Mouse (Mus musculus) megakaryocyte-erythroid progenitor cell, adult 5-6 weeks (primary cell): ENCODE measurements at regions not wholly inside any gene's neighbourhood (a gene's known extent, or its start where the extent isn't known, plus 50 kb on each side); places are given as distances from the start of the nearest gene placed in this dataset.

Experiments
- ATAC-seq: replicated peaks from 2 replicates; pipeline ENCODE4 v1.8.0; 2016; ENCODE audit warnings: mild to moderate bottlenecking, inconsistent platforms; ENCODE audit not compliant: severe bottlenecking, poor library complexity, low FRiP score, low TSS enrichment

DNA sequence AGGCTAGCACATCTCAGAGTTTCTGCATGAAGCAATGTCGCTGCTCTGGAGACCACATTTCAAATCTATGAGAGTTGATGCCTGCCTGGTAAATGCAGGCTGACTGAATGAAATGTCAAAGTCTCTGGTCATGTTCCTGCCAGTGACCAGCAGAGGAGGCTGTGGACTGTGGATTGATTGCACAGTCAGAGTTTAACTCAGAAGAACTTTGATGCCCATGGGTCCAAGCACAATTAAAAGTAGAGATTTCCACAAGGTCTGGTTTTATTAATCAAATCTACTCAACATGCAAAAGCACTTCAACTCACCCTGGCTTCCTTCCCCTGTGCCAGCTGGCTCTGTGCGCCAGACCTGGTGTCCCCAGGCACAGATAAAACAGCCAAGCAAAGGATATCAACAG is 81.3 kb downstream of the Hsd17b3 start:
- no peak for ATAC-seq

DNA sequence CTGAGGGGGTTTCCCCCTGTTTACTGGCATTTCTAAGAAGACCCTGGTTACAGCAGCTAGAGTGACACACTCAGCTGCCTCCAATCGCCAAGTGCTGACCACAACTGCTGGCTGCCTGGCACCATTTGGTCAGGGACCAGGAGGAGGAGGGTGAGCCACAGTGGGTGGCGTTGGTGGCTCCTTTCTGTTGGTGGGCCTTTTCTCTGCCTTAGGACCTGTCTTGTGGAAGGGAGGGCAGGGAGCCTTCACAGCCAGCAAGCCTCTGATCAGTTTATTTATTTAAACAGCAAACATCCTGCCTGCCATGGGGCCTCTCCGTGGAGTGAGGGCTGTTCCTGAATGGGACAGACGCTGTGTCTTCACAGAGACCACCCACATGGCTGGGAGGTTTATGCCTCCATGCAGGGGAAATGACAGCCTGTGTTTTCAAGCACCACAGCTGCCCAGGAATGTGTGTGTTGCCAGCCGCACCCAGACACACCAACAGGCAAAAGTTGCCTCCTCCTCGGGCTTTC is 86.0 kb downstream of the Hsd17b3 start:
- ATAC-seq = no peak

DNA sequence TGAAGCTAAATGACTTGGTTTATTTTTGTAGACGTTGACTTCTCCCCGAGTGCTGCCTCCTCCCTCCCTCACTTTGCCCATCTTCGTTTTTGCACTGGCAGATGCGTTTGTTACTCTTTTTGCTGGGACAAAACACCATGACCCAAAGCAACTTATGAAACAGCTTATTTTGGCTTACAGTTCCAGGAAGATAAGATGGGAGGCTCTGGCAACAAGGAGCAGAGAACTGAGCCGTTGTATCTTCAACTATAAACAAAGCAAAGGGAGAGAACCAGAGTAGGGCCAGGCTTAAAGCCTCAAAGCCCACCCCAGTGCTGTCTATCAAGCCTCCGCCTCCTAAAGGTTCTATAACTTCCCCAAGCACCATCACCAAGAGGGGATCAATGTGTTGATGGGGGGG is 88.7 kb downstream of the Hsd17b3 start:
- ATAC-seq = no peak

DNA sequence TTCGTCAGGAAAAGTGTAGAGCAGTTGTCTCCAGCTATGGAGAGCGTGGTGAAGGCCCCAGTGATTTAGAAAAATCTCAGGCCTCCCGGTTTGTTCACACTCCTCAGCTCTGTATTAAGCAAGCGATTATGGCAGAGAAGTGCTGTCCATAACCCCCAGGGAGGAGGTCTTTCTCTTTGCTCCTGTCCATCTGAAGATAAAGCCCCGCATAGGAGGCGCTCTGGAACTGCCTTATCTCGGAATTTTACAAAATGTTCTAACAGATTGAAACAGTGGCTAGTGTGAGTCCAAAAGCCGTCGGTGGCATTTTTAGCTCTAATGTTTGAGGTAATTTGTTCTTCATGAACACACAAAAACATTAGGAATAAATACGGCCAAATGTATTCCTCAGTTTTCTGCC is 90.4 kb downstream of the Hsd17b3 start:
- ATAC-seq = no peak

DNA sequence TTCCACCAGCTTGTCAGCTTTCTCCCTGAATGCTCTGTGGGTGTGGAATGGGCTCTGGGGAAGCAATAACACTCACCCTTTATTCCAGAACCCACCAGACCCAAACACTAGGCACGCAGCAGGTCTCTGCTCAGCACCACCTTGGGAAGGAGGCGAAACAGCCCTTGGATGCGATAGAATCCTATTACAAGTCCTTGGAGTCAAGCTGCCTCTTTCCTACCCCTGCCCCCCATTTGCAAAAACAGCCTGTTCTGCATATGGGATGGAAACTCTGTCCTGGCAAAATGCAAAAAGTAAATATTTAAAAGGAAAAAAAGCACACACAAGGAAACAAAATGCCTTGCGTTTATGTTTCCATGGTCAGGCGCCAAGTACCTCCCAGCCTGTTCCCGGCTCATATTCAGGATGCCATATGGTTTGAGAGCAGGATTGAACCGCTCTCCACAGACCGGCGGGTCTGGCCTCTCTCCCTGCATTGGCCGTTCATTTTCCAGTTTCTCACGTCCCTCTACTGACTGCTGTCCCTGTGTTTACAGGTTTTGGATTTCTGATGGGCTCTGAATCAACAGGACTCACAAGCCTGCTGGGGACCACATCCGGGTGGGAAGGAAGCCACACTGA is 95.1 kb downstream of the Hsd17b3 start:
- no peak for ATAC-seq

DNA sequence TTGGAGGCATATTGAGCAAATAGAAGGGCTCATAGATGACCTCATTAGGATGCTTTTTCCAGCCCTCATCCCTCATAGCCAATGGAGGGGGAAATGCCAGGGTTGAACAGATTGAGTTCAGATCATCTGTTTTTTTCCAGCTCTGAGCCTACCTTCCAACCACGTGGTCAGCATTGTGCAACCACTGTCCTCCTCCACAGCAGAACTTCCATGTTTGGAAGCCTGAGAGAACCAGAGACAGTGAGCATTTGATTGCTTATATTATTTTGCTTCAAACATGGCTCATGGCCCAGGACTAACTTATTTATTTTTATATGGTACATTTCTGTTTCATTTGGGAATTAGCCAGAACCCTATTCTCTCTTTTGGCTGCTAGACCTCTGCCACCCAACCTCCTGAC is 96.0 kb downstream of the Hsd17b3 start:
- no peak for ATAC-seq

DNA sequence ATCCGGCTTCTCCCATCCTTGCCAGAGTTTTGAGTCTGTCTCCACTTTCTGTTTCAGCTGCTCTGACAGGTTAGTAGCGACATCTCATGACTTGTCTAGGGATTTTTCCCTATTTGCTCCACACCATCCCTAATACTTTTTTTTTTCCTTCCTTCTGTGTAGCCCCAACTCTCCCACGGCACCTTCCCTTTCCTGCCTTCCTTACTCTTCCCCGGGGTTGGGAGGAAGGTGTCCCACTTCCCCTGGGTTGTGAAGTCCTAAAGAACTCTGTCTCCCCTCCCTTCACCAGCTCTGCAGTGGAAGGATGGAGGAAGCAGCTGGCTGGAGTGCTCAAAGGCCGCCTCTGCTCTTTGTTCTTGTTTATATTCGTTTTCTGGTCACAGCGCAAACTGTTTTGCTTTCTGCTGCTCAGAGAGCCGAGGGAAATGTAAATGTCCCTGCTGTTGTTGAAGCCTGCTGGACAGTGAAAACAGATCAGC is 98.5 kb downstream of the Hsd17b3 start:
- ATAC-seq = no peak

DNA sequence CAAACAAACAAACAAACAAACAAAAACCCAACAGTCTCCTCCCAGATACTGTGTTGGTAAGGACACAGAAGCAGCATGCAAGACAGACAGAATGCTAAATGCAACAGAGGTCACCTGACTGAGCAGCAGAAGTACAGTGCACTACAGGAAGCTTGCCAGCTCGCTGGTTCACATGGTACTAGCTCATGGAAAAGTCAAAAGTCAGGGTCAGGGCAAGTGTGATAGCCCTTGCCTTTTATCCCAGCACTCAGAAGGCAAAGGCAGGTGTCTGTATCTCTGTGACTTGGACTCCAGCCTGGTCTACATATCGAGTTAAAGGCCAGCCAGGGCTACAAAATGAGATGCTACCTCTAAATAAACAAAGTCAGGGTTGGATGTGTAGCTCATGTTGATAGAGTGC is 99.3 kb downstream of the Hsd17b3 start:
- ATAC-seq = no peak

DNA sequence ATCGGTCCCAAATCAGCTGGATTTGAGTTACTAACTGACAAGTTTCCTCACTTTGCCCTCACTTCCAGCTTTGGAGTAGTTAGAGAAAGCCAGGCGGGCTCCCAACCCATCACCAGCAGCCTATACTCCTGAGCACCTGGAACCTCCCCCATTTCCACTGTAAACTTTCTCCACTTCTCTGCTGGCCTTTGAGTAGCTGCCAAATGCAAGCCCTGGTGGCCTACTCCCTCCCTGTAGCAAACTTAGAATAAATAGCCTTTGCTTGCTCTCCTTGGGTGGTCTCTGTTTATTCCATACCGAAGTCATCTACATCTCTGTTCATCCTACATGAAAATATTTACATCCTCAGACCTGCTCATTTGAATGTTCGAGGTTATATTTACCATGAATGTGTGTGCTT is 100.8 kb downstream of the Hsd17b3 start:
- no peak for ATAC-seq

DNA sequence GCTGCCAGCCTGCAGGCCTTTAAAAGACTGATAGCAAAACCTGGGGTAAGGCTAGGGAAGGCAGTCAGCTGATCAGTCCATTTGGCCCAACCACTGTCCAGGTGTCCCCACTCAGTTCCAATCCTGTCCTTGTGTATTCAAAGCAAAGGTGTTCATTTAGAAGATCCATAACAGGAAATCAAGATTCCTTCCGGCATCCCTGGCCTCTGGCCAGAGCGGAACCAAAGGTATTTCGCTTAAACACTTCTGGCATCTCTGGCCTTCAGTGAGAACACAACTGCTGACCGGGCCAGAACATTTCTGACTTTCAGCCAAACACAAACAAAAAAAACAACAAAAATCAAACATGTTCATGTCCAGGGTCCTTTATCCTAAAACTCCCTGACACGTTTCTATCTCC is 102.3 kb downstream of the Hsd17b3 start:
- ATAC-seq = no peak

DNA sequence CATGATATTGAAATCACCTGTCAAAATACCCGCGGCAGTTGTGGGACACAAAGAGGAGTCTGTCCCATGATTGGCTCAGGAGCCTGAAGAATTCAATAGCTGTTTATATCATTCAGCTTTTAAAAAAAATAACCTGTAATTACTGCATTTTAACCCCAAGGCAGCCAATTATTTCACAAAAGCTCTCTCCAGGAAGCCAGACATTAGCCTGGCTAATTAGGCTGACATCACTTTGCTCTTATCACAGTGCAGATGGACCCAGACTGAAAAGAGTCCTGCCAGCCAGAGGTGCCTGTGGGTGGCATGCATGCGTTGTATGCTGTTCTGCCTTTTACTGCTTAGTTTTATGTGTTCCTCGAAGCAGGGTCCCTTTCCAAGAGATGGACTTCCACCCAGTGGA is 103.4 kb downstream of the Hsd17b3 start:
- peak; percentile 92 for ATAC-seq

DNA sequence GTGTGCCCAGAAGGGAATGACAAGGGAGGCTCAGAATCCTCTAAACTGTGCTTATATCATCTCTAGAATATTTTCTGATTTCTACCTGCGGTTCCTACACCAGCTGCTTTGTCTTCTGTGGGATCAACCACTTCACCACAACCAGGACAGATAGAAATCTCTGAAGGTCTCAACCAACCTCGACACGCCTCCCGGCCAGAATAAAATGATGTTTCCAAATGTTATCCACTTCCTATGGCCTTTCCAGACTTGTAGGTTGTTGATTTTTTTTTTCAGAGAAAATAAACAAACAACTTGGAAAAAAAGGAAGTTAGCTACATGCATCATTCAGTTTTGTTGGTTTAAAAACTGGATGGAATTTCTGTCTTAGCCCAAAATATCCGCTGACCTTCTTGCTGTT is 103.9 kb downstream of the Hsd17b3 start:
- ATAC-seq = no peak

DNA sequence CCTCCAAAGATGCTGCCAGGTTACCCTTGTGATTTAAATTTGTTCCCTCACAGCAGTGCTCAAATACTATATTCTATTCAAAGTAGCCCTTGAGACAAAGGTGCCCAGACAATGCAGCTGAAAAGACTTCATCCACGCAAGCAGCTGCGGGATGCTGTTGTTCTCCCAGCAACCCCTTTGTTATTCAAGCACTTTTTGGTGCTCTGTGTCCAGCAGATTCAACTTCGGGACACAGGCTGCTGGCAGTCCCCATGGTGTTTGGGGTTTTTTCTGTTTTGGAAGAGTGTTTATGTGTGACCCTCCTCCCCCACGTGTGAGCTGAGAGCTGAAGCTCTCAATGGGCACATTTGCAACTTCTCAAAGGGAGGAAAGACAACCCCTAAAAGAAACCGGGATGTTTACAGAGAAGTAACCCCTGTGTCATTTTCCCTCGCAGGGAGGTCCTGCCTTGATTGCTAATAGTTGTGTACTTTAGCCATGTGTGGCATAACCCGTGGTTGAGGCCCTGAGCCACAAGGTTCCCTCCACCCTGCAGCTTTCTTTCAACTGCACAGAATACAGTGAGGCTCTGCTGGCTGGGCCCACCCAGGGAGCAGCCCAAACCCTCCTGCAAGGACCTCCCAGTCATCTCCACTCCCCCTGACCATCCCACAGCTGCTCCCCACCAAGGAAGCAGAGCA is 108.9 kb downstream of the Hsd17b3 start:
- no peak for ATAC-seq

DNA sequence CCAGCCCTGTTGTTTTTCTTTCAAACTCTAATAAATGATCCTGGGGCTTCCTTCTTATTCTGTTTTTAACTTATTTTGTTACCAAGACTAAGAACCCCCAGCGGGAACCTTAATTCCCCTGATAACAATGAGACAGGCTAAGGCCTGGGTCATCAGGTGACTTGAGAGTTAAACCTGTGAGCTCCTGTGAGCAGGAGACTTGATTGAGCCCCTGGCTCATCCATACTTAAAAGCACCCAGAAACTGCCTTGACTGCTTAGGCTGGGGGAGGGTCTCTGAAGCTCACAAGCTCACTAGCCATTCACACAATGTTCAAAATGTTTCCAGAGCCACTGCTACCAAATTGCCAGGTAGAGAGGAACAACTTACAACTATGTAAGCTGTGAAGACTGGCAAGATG is 109.4 kb downstream of the Hsd17b3 start:
- ATAC-seq = no peak

DNA sequence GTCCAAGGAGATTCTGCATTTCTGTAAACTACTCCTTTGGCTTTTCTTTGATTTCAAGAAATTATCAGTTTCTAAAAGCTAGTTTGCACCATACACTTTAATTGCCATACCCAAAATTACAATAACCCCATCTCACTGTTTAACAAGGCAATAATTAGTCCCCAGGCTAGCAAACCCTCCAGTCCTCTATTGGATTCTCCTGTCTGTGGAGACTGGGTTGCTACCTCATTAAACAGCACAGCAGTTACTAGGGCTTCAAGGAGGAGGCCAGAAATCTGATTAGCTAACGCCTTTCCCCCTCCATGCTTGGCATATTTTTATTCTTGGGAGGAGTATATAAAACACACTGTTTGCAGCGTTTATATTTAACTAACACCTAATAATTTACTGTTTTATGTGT is 119.1 kb downstream of the Hsd17b3 start:
- ATAC-seq = no peak

DNA sequence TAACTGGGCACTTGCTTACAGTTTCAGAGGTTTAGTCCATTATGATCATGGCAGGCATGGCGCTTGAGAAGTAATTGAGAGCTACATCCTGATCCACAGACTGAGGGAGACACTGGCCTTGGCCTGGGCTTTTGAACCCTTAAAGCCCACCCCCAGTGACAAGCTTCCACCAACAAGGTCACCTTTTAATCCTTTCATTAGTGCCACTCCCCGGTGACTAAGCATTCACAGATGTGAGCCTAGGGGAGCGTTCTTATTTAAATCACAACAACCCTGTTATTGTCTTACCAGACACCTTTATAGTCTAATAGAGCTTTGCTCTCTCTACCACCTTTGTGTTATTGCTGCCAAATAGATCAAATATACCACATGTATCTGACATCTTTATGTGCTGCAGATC is 120.4 kb downstream of the Hsd17b3 start:
- no peak for ATAC-seq

DNA sequence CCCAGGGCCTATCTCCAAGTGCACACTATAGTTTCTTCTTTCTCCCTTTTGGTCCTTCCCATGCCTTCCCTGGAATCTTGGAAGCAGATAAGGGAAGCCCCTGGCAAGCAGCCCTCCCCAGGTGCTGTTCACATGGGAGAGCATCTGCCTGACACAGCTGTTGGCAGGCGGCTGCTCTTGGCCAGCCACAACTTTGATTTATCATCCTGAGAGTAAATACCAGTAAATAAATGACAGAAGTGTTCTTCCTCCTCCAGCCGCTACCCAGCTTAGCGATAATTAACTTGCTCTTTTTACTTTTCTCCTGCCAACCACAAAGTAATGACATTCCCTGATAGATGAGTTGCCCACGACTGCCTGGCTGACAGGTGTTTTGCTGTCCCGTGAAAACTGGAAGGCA is 131.9 kb downstream of the Hsd17b3 start:
- ATAC-seq = no peak

DNA sequence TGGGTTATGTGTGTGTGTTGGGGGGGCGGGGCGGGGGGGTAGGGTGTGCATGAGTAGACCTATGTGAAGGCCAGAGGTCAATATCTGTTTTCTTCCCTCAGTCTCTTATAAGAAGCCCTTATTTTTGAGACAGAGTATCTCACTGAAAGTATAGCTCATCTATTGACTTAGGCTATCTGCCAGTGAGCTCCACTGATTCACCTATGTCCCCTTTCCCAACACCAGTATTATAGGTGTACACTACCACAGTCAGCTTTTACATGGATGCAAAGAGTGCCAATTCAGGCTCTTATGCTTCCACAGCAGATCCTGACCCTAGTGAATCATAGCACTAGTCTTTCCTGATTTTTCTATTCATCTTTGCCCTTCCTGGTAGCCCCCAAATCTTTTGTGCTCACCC is 134.7 kb downstream of the Hsd17b3 start:
- ATAC-seq = no peak

DNA sequence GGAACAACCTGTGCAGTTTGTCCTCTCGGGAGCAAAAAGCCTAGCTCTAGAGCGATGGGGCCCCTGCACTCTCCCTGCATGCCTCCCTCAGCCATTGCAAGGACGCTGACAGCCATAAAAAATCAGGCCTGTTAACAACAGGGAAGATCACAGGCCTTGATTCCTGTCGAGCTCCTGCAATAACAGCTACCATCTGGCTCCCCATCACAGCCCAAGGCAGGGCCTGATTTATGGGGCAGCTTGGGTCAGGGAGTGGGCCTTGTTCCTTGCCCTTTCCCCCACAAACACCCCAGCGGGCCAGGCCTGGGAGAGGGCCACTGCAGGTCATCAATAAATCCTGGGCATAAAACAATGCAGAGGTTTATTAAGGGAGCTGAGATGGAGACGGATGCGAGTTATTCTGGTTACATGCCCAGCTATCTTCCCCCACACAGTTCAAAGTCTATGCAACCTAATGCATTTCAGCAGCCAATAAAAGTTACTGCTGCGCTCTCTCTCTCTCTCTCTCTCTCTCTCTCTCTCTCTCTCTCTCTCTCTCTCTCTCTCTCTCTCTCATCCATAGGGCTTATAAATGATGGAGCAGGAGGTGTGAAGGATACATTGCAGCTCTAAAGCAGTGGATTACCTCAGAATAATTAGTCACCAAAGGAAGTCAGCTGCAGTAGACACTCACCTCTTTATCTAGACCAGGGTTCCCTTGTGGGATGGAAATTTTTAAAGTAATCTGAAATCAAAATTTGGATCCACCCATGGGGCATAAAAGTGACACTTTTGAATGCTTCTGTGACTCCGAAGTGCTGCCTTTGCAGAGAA is 136.9 kb downstream of the Hsd17b3 start:
- ATAC-seq = no peak

DNA sequence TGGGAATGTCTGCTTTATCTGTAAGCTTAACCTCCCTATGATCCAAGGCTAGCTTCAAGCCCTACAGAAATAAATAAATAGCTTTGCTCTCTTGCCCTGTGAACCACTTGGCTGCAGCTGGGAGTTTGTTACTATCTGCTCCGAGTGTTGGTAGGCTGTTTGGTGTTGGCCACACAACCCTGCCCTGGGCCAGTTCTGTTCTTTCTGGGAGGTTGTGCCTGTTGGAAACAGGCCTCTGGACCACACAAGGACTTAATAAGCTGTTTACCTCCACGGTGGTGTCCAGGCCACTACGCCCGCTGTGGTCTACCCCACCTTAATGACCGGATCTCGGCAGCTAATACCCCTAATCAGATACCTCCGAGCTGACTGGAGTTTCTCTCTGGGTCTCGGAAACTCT is 136.1 kb downstream of the Ercc6l2 start:
- no peak for ATAC-seq
